In genomic region chr11:97618368-97618767, GRCm38 (mm10) we compare ENCODE assay signal across 20 mouse cellular contexts. TPM values are rescaled to one million over a fixed set of nuclear protein-coding genes. Genes with fewer than 3 reads are reported as not detected.
DNase-seq lines count a peak whose midpoint lies in the region; ATAC-seq and TF ChIP-seq lines count a peak whose summit lies in the region.
"Had no signal": no experiment of that assay in that cellular context is flagged by ENCODE, and none has a peak within 500 bp of the region (broad histone marks: within the 10 kb centered on the region; RNA-seq: fewer than 3 reads in every experiment).

No protein-coding gene starts in this region.

- intact Hi-C loops in left cerebral cortex, postnatal 25 days (cut with DNase I) = no loop called here
- intact Hi-C loops in left cerebral cortex, postnatal 36 days (cut with DNase I) = loop anchor here (2.0 kb wide), 1 partner anchor 44 kb away; no protein-coding TSS in a partner anchor

- H3K4me3 ChIP-seq in kidney, postnatal 0 days (replicated peaks; ENCODE audit: low read depth, low read length) = no peak overlapping the region
- H3K4me3 ChIP-seq: forebrain, embryonic 15.5 days; gastrocnemius, adult 2 months; heart, embryonic 15.5 days; hindbrain, embryonic 10.5 days; liver, embryonic 15.5 days; midbrain, embryonic 13.5 days; myocyte had no signal

- H3K9me3 ChIP-seq in kidney, postnatal 0 days (replicated peaks; ENCODE audit: low read length) = no peaks in the 10 kb centered on the region
- H3K9me3 ChIP-seq: forebrain, embryonic 15.5 days; heart, embryonic 15.5 days; hindbrain, embryonic 10.5 days; liver, embryonic 15.5 days; midbrain, embryonic 13.5 days had no signal

- 38% methylated on average over 11 of the region's 11 CpGs for WGBS in kidney, postnatal 0 days

- no peak overlapping the region for H3K9ac ChIP-seq in kidney, postnatal 0 days (ENCODE audit: low read depth, low read length)
- H3K9ac ChIP-seq: forebrain, embryonic 15.5 days; heart, embryonic 15.5 days; liver, embryonic 15.5 days; midbrain, embryonic 13.5 days had no signal

- peak; percentile 73 for ATAC-seq in kidney, postnatal 0 days (replicated peaks; ENCODE audit: low FRiP score, low read depth)
- no peak for ATAC-seq in activated CD4-positive, CD25-positive, alpha-beta regulatory T cell, adult 4 months
- ATAC-seq: forebrain, embryonic 15.5 days; midbrain, embryonic 13.5 days had no signal

- H3K27me3 ChIP-seq in kidney, postnatal 0 days (ENCODE audit: insufficient read depth, low read length) = peaks cover 4% of the 10 kb centered on the region; the same call in 1 of the 2 replicates

- TF ChIP-seq CTCF in kidney, postnatal 0 days (IDR thresholded peaks at IDR 0.05; ENCODE audit: low read depth) = no peak

- DNase-seq in left cerebral cortex, postnatal 25 days (ENCODE audit: low spot score in 2 of 2) = peak; percentile 26 to 56
- no peak for DNase-seq in left cerebral cortex, postnatal 36 days (ENCODE audit: low spot score in 2 of 2)
- DNase-seq in MN1 (ENCODE audit: low spot score) = peak; percentile 26
- DNase-seq in kidney, postnatal 0 days (ENCODE audit: low spot score) = no peak
- peak; percentile 83 for DNase-seq in yolk sac, embryonic 10.5 days (ENCODE audit: low spot score)
- no peak for DNase-seq in B cell, adult 2 months
- DNase-seq: adrenal gland, adult 8-10 months; cerebellum, postnatal 10 days; gastrocnemius, adult 2 months; heart, adult 11 months; spleen, adult 18-20 months; thymus, postnatal 25 days had no signal

- no peak overlapping the region for H3K27ac ChIP-seq in kidney, postnatal 0 days
- H3K27ac ChIP-seq: forebrain, embryonic 15.5 days; gastrocnemius, adult 2 months; heart, embryonic 15.5 days; hindbrain, embryonic 10.5 days; liver, embryonic 15.5 days; macrophage; midbrain, embryonic 13.5 days had no signal

- no peaks in the 10 kb centered on the region for H3K36me3 ChIP-seq in kidney, postnatal 0 days (ENCODE audit: insufficient read depth, low read length)
- H3K36me3 ChIP-seq: forebrain, embryonic 15.5 days; heart, embryonic 15.5 days; hindbrain, embryonic 10.5 days; liver, embryonic 15.5 days; midbrain, embryonic 13.5 days had no signal

- no peaks in the 10 kb centered on the region; the same call in 1 of the 2 replicates for H3K4me1 ChIP-seq in kidney, postnatal 0 days (replicated peaks; ENCODE audit: insufficient read depth, low read length)
- H3K4me1 ChIP-seq: forebrain, embryonic 15.5 days; heart, embryonic 15.5 days; hindbrain, embryonic 10.5 days; midbrain, embryonic 13.5 days had no signal

- H3K4me2 ChIP-seq in kidney, postnatal 0 days (ENCODE audit: low read length) = no peak overlapping the region
- H3K4me2 ChIP-seq: forebrain, embryonic 15.5 days; heart, embryonic 15.5 days; liver, embryonic 15.5 days; midbrain, embryonic 13.5 days had no signal

RNA-seq across cellular contexts. Expression of gene Epop, which starts 11.1 kb away (rescaled TPM):
- 10 to 100 TPM; 77.4 to 92.2 TPM for total RNA-seq in left cerebral cortex, postnatal 25 days (2021)
- 100 to 1,000 TPM in 1 of 2 experiments, 10 to 100 TPM in 1; 90.9 to 102 TPM for total RNA-seq in left cerebral cortex, postnatal 36 days (2021)
- 2.9 and 4.1 TPM in 2 replicates for polyA plus RNA-seq in kidney, postnatal 0 days (2015; fragmentation: Nextera tagmentation; extraction: Ambion mirVana)
- polyA plus RNA-seq in activated CD4-positive, CD25-positive, alpha-beta regulatory T cell, adult 4 months (2017; shearing (Covaris generic)) = under 1 TPM; 0.40 to 0.61 TPM

RNA-seq across cellular contexts. Expression of gene Srcin1, which starts 42.4 kb away (rescaled TPM):
- 100 to 1,000 TPM; 323 to 339 TPM for total RNA-seq in left cerebral cortex, postnatal 25 days (2021)
- 100 to 1,000 TPM; 326 to 349 TPM for total RNA-seq in left cerebral cortex, postnatal 36 days (2021)
- polyA plus RNA-seq in kidney, postnatal 0 days (2015; fragmentation: Nextera tagmentation; extraction: Ambion mirVana) = 0.59 and 0.70 TPM in 2 replicates
- polyA plus RNA-seq in activated CD4-positive, CD25-positive, alpha-beta regulatory T cell, adult 4 months (2017; shearing (Covaris generic)) = not detected
- polyA plus RNA-seq: liver, embryonic 15.5 days; myocyte had no signal

RNA-seq across cellular contexts. Expression of gene Mllt6, which starts 44.8 kb away (rescaled TPM):
- 100 to 1,000 TPM; 105 to 121 TPM for total RNA-seq in left cerebral cortex, postnatal 25 days (2021)
- 100 to 1,000 TPM; 129 to 134 TPM for total RNA-seq in left cerebral cortex, postnatal 36 days (2021)
- polyA plus RNA-seq in kidney, postnatal 0 days (2015; fragmentation: Nextera tagmentation; extraction: Ambion mirVana) = 2.3 TPM in 2 replicates
- polyA plus RNA-seq in activated CD4-positive, CD25-positive, alpha-beta regulatory T cell, adult 4 months (2017; shearing (Covaris generic)) = 10 to 100 TPM; 13.9 to 15.2 TPM

Comparison
In these comparisons a context has a peak if more than half of its experiments do, and no peak if none do; other contexts are left out.
1. DNase-seq: peak in left cerebral cortex, postnatal 25 days (2 of 2), MN1 (single experiment) and yolk sac, embryonic 10.5 days (single experiment); none in left cerebral cortex, postnatal 36 days (0 of 2), kidney, postnatal 0 days (single experiment) and B cell, adult 2 months (0 of 2).